Mouse (Mus musculus): ENCODE measurements around the gene Nmb. TPM values are rescaled to one million over a fixed set of nuclear protein-coding genes. Genes with fewer than 3 reads are reported as not detected.

The Nmb gene
- polyA plus RNA-seq, 1 experiment from 2014 or later: 5.1 TPM

- no peak overlapping the region for H3K27ac ChIP-seq (ENCODE audit: low read depth, low read length)
- peaks cover 3% of the 10 kb centered on the region for H3K36me3 ChIP-seq (ENCODE audit: control insufficient read depth, insufficient read depth, low read length)
- no peaks in the 10 kb centered on the region for H3K9me3 ChIP-seq (ENCODE audit: control insufficient read depth, low read length)
- no peak for DNase-seq (ENCODE audit: low spot score)
- no peak overlapping the region for H3K9ac ChIP-seq (ENCODE audit: low read length)
- H3K4me3 ChIP-seq (ENCODE audit: low read depth, low read length): no peak overlapping the region
- H3K4me1 ChIP-seq (ENCODE audit: control insufficient read depth, insufficient read depth, low read length): no peaks in the 10 kb centered on the region
- H3K4me2 ChIP-seq (ENCODE audit: low read depth): no peak overlapping the region
- no peak for ATAC-seq (ENCODE audit: insufficient read depth, low FRiP score, low TSS enrichment)
- H3K27me3 ChIP-seq (ENCODE audit: control insufficient read depth, insufficient read depth, low read length): no peaks in the 10 kb centered on the region
- 95% methylated on average over 1 of the region's 1 CpGs for WGBS
Observed at GRCm38 (mm10) chr7:80935834-80936233, 31.0 kb upstream of the Nmb start.

- no peaks in the 10 kb centered on the region for H3K9me3 ChIP-seq (ENCODE audit: control insufficient read depth, low read length)
- H3K27ac ChIP-seq (ENCODE audit: low read depth, low read length): no peak overlapping the region
- no peak overlapping the region for H3K4me2 ChIP-seq (ENCODE audit: low read depth)
- H3K4me3 ChIP-seq (ENCODE audit: low read depth, low read length): no peak overlapping the region
- no peaks in the 10 kb centered on the region for H3K27me3 ChIP-seq (ENCODE audit: control insufficient read depth, insufficient read depth, low read length)
- H3K4me1 ChIP-seq (ENCODE audit: control insufficient read depth, insufficient read depth, low read length): no peaks in the 10 kb centered on the region
- H3K9ac ChIP-seq (ENCODE audit: low read length): no peak overlapping the region
- whole genome bisulfite sequencing: 83% methylated on average over 1 of the region's 1 CpGs
- no peak for ATAC-seq (ENCODE audit: insufficient read depth, low FRiP score, low TSS enrichment)
- DNase-seq (ENCODE audit: low spot score): no peak
- peaks cover 3% of the 10 kb centered on the region for H3K36me3 ChIP-seq (ENCODE audit: control insufficient read depth, insufficient read depth, low read length)
Observed at GRCm38 (mm10) chr7:80932777-80933176, 27.9 kb upstream of the Nmb start.

GRCm38 (mm10) chr7:80931618-80932207 lies 26.8 kb upstream of the Nmb start:
- Histone ChIP-seq H3K4me3 (ENCODE audit: low read depth, low read length) (no peak overlapping the region), H3K9ac (ENCODE audit: low read length) (no peak overlapping the region), H3K36me3 (ENCODE audit: control insufficient read depth, insufficient read depth, low read length) (peaks cover 3% of the 10 kb centered on the region), H3K4me2 (ENCODE audit: low read depth) (no peak overlapping the region), H3K4me1 (ENCODE audit: control insufficient read depth, insufficient read depth, low read length) (no peaks in the 10 kb centered on the region), H3K9me3 (ENCODE audit: control insufficient read depth, low read length) (no peaks in the 10 kb centered on the region), H3K27ac (ENCODE audit: low read depth, low read length) (no peak overlapping the region), H3K27me3 (ENCODE audit: control insufficient read depth, insufficient read depth, low read length) (no peaks in the 10 kb centered on the region)
- DNase-seq (ENCODE audit: low spot score) (no peak), ATAC-seq (ENCODE audit: insufficient read depth, low FRiP score, low TSS enrichment) (no peak)
- WGBS: 80% methylated on average over 8 of the region's 8 CpGs

- H3K9me3 ChIP-seq (ENCODE audit: control insufficient read depth, low read length): no peaks in the 10 kb centered on the region
- DNase-seq (ENCODE audit: low spot score) (no peak), ATAC-seq (ENCODE audit: insufficient read depth, low FRiP score, low TSS enrichment) (no peak)
- peaks cover 2% of the 10 kb centered on the region; the same call in 1 of the 2 replicates for H3K36me3 ChIP-seq (ENCODE audit: control insufficient read depth, insufficient read depth, low read length)
- H3K4me2 ChIP-seq (ENCODE audit: low read depth): no peak overlapping the region
- H3K4me3 ChIP-seq (ENCODE audit: low read depth, low read length): no peak overlapping the region
- H3K4me1 ChIP-seq (ENCODE audit: control insufficient read depth, insufficient read depth, low read length): no peaks in the 10 kb centered on the region
- H3K9ac ChIP-seq (ENCODE audit: low read length): no peak overlapping the region
- WGBS: 93% methylated on average over 2 of the region's 2 CpGs
- H3K27me3 ChIP-seq (ENCODE audit: control insufficient read depth, insufficient read depth, low read length): no peaks in the 10 kb centered on the region
- H3K27ac ChIP-seq (ENCODE audit: low read depth, low read length): no peak overlapping the region
Observed at GRCm38 (mm10) chr7:80923165-80923564, 18.3 kb upstream of the Nmb start.

- H3K4me3 ChIP-seq (ENCODE audit: low read depth, low read length): no peak overlapping the region
- ATAC-seq (ENCODE audit: insufficient read depth, low FRiP score, low TSS enrichment): no peak
Observed at GRCm38 (mm10) chr7:80919647-80920008, 14.8 kb upstream of the Nmb start.

GRCm38 (mm10) chr7:80918982-80919646 lies 14.2 kb upstream of the Nmb start:
- no peak for DNase-seq (ENCODE audit: low spot score)
- Histone ChIP-seq H3K4me1 (ENCODE audit: control insufficient read depth, insufficient read depth, low read length) (no peaks in the 10 kb centered on the region), H3K36me3 (ENCODE audit: control insufficient read depth, insufficient read depth, low read length) (peaks cover 12% of the 10 kb centered on the region), H3K9ac (ENCODE audit: low read length) (no peak overlapping the region), H3K27me3 (ENCODE audit: control insufficient read depth, insufficient read depth, low read length) (no peaks in the 10 kb centered on the region), H3K4me3 (ENCODE audit: low read depth, low read length) (no peak overlapping the region), H3K27ac (ENCODE audit: low read depth, low read length) (no peak overlapping the region), H3K9me3 (ENCODE audit: control insufficient read depth, low read length) (no peaks in the 10 kb centered on the region), H3K4me2 (ENCODE audit: low read depth) (no peak overlapping the region)
- 90% methylated on average over 8 of the region's 8 CpGs for WGBS
- no peak for ATAC-seq (ENCODE audit: insufficient read depth, low FRiP score, low TSS enrichment)

More at GRCm38 (mm10) chr7:80919647-80920008, 14.8 kb upstream of the Nmb start:
- 87% methylated on average over 5 of the region's 5 CpGs for WGBS
- DNase-seq (ENCODE audit: low spot score): no peak
- H3K9me3 ChIP-seq (ENCODE audit: control insufficient read depth, low read length): no peaks in the 10 kb centered on the region
- no peak overlapping the region for H3K4me2 ChIP-seq (ENCODE audit: low read depth)
- H3K27me3 ChIP-seq (ENCODE audit: control insufficient read depth, insufficient read depth, low read length): no peaks in the 10 kb centered on the region
- H3K36me3 ChIP-seq (ENCODE audit: control insufficient read depth, insufficient read depth, low read length): peaks cover 12% of the 10 kb centered on the region
- H3K27ac ChIP-seq (ENCODE audit: low read depth, low read length): no peak overlapping the region
- H3K4me1 ChIP-seq (ENCODE audit: control insufficient read depth, insufficient read depth, low read length): no peaks in the 10 kb centered on the region
- H3K9ac ChIP-seq (ENCODE audit: low read length): no peak overlapping the region

- H3K9ac ChIP-seq (ENCODE audit: low read length): no peak overlapping the region
- no peak overlapping the region for H3K4me2 ChIP-seq (ENCODE audit: low read depth)
- H3K9me3 ChIP-seq (ENCODE audit: control insufficient read depth, low read length): no peaks in the 10 kb centered on the region
- WGBS: 88% methylated on average over 4 of the region's 4 CpGs
- peaks cover 13% of the 10 kb centered on the region for H3K36me3 ChIP-seq (ENCODE audit: control insufficient read depth, insufficient read depth, low read length)
- H3K4me3 ChIP-seq (ENCODE audit: low read depth, low read length): no peak overlapping the region
- no peak overlapping the region for H3K27ac ChIP-seq (ENCODE audit: low read depth, low read length)
- H3K27me3 ChIP-seq (ENCODE audit: control insufficient read depth, insufficient read depth, low read length): no peaks in the 10 kb centered on the region
- ATAC-seq (ENCODE audit: insufficient read depth, low FRiP score, low TSS enrichment): no peak
- no peak for DNase-seq (ENCODE audit: low spot score)
- H3K4me1 ChIP-seq (ENCODE audit: control insufficient read depth, insufficient read depth, low read length): no peaks in the 10 kb centered on the region
Observed at GRCm38 (mm10) chr7:80917916-80918465, 13.1 kb upstream of the Nmb start.

GRCm38 (mm10) chr7:80912496-80912895 lies 7.6 kb upstream of the Nmb start:
- Histone ChIP-seq H3K36me3 (ENCODE audit: control insufficient read depth, insufficient read depth, low read length) (peaks cover 15% of the 10 kb centered on the region), H3K9me3 (ENCODE audit: control insufficient read depth, low read length) (no peaks in the 10 kb centered on the region), H3K4me2 (ENCODE audit: low read depth) (no peak overlapping the region), H3K27ac (ENCODE audit: low read depth, low read length) (no peak overlapping the region), H3K4me1 (ENCODE audit: control insufficient read depth, insufficient read depth, low read length) (no peaks in the 10 kb centered on the region), H3K27me3 (ENCODE audit: control insufficient read depth, insufficient read depth, low read length) (no peaks in the 10 kb centered on the region), H3K9ac (ENCODE audit: low read length) (no peak overlapping the region), H3K4me3 (ENCODE audit: low read depth, low read length) (no peak overlapping the region)
- DNase-seq (ENCODE audit: low spot score) (no peak), ATAC-seq (ENCODE audit: insufficient read depth, low FRiP score, low TSS enrichment) (no peak)
- WGBS: 88% methylated on average over 8 of the region's 8 CpGs

- DNase-seq (ENCODE audit: low spot score): no peak
- H3K4me2 ChIP-seq (ENCODE audit: low read depth): no peak overlapping the region
- H3K9ac ChIP-seq (ENCODE audit: low read length): no peak overlapping the region
- peaks cover 9% of the 10 kb centered on the region for H3K36me3 ChIP-seq (ENCODE audit: control insufficient read depth, insufficient read depth, low read length)
- no peak for ATAC-seq (ENCODE audit: insufficient read depth, low FRiP score, low TSS enrichment)
- no peak overlapping the region for H3K4me3 ChIP-seq (ENCODE audit: low read depth, low read length)
- H3K27ac ChIP-seq (ENCODE audit: low read depth, low read length): no peak overlapping the region
- no peaks in the 10 kb centered on the region for H3K27me3 ChIP-seq (ENCODE audit: control insufficient read depth, insufficient read depth, low read length)
- WGBS: 83% methylated on average over 7 of the region's 7 CpGs
- H3K9me3 ChIP-seq (ENCODE audit: control insufficient read depth, low read length): no peaks in the 10 kb centered on the region
- H3K4me1 ChIP-seq (ENCODE audit: control insufficient read depth, insufficient read depth, low read length): no peaks in the 10 kb centered on the region
Observed at GRCm38 (mm10) chr7:80911053-80911452, 6.2 kb upstream of the Nmb start.
